Mouse (Mus musculus) olfactory bulb, adult 2 months (tissue): Measurements from ENCODE around the gene Rab11b.

Experiments
- CTCF ChIP-seq: fragments of 200-500 bp; IDR thresholded peaks from 2 replicates; pipeline ENCODE4 v1.5.1; 2012; ENCODE audit warnings: low read depth, mild to moderate bottlenecking, low read length, moderate library complexity; ENCODE audit not compliant: insufficient read depth
- POLR2A ChIP-seq: fragments of 200-500 bp; IDR thresholded peaks from 2 replicates; pipeline ENCODE4 v1.6.1; 2012; ENCODE audit warnings: mild to moderate bottlenecking, low read depth, low read length, moderate library complexity; ENCODE audit not compliant: insufficient read depth

DNA sequence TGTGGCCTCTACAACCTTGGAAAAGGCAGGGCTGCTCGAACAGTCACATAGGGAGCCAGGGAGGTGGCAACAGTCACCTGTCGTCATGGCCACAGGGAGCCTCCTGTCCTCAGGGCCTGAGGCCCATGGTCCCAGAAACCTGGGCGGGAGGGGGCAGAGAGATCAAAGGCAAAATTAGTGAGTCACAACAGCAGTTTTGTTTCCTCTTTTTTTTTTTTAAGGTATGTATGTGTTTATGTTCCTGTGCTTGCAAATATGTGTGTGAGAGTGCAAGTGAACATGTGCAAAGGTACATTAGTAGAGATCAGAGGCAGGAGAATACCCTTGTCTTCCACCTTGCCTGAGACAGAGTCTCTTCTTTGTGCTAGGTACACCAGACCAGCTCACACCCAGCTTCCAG lies 50.5 kb downstream of the Rab11b start:
- TF ChIP-seq CTCF: no peak
- no peak for TF ChIP-seq POLR2A
